Mouse (Mus musculus) ovary, postnatal 36 days (tissue): ENCODE measurements around the gene Ulk4.

ENCODE experiments used
- DNase-seq: peaks from one replicate; pipeline ENCODE4 v3.0.0; 2022; ENCODE audit warnings: low spot score, mixed read lengths

Ulk4 gene

DNA sequence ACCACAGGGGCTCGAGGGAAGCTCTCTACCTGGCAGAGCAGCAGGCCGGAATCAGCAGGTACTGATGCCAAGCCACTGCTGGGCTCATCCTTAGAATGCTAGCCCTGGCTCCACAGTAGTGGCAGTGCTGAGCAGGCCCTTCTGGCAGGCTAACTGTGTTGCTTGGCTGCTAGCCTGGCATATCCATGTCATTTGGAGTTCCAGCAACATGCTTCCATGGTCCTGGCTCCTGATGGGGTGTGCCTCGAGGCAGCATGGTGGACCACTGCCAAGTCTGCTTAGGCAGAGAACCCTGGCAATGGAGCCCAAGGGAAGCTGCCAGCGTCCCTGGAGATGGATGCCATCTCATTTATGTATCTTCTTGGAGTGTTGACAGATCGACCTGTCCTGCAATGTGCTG, 169.4 kb downstream of the Ulk4 start:
- no peak for DNase-seq

GRCm38 (mm10) chr9:121107101-121107500, 169.9 kb downstream of the Ulk4 start:
- DNase-seq: no peak

DNA sequence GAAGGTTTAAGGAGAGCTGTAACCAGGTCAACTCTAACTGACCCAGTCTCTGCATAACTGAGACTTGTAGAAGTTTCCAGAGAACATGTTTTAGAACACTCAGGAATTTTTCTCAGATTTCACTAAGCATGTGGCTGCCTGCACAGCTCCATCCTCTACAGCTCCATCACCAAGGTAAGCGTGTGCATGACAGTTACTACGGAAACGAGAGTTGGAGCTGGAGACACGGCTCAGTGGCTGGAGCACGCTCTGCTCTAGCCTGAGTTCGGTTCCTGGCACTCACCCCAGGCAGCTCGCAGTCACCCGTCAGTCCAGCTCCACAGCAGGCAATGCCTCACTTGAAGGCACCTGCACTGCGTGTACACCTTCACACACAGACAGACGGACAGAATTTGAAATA, 175.5 kb downstream of the Ulk4 start:
- DNase-seq: no peak

- DNase-seq: no peak
These were observed 177.5 kb downstream of the Ulk4 start for GRCm38 (mm10) chr9:121099453-121099852.

- DNase-seq: no peak
These were observed 183.2 kb downstream of the Ulk4 start for GRCm38 (mm10) chr9:121093760-121094159.

DNA sequence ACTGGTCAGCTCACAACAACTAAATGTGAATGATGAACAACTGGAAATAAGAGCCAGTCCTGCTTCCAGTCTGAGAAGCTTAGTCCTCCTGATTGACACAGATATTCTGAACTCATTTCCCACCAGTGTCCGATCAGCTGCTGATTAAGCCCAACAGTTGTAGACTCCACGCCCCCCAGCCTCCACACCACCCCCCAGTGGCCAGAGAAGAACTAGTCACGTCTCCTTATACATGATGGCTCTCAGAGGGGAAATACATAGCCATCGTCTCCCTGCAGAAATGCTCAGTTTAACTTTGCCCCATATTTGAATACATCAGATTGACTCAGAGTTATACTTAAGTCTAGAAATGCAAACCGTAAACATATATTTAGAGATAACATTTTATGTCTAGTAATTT, 184.4 kb downstream of the Ulk4 start:
- no peak for DNase-seq

- no peak for DNase-seq
These were observed 185.8 kb downstream of the Ulk4 start for GRCm38 (mm10) chr9:121091016-121091735.

- DNase-seq: no peak
These were observed 189.3 kb downstream of the Ulk4 start for GRCm38 (mm10) chr9:121087661-121088060.

DNA sequence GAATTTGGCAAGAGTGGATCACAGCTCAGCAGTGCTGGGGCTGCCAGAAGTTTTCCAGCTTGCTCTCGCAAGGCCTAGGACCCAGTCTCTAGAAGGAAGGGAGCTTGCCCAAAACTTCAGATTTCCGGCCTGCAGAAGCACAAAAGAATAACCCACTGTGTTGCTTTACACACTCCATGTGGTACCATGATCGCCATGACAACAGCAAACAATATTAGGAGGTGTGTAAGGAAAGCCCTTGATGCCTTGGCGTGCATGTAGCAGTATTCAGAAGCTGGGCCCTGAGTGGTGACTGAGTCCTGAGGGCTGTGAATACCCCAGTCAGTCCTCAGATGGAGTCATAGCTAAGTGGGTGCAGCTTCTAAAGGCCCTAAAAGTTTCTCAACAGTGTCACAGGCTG, 192.8 kb downstream of the Ulk4 start:
- DNase-seq: no peak

DNA sequence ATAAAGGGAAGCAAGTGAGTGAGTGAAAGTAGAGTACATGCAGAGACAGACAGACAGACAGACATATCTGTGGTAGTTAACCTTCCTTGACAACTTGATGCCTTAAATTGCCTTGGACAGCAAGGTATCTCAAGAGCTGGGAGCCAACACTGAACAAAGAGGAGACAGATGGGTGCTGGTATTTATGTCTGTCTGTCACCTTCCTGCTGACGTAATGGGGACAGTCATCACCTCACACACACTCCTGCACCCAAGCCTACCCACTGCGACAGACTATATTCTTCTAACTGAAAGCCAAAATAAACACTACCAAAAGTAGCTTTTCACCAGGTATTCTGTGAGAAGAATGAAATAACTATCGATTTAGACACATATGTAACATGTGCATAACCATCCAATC, 196.2 kb downstream of the Ulk4 start:
- no peak for DNase-seq

GRCm38 (mm10) chr9:121080413-121080812, 196.6 kb downstream of the Ulk4 start:
- DNase-seq: no peak

GRCm38 (mm10) chr9:121079388-121080088, 197.5 kb downstream of the Ulk4 start:
- DNase-seq: no peak

DNA sequence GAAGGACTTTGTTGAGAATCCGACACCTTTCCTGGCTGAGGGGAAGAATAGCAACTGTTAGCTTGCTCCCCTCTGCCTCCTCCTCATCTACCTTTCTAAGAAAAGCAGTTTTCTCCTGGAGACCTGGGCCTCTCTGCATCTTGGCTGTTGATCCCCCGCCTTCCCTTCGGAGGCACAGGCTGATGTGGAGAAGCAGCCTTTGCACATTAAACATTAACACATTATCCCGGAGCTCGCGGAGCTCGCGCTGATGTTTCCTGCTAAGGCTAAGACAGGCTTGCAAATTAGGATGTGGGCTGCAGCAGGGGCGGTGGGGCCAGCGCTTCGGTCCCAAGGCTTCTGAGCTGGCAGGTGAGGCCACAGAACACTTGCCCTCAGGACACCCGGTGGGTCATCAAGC, 200.7 kb downstream of the Ulk4 start:
- DNase-seq: no peak

- DNase-seq: no peak
These were observed 201.8 kb downstream of the Ulk4 start for GRCm38 (mm10) chr9:121075246-121075645.

DNA sequence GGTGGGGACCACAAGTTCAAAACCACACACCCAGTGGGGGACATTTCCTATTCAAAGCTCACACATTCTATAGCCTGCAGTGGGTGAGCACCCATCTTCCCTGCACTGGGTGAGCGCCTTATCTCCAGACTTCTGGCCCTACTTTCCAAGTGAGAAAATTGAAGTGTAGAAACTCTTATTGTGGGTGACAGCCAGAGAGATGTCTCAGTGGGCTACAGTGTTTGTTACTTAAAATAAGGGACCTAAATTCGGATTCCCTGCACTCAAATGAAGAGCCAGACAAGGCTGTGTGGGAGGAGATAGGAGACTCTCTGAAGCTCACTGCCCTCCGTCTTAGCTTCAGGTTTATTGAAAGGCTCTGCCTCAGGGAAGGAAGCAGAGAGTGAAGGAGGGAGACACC, 202.3 kb downstream of the Ulk4 start:
- no peak for DNase-seq

GRCm38 (mm10) chr9:121072127-121072757, 204.8 kb downstream of the Ulk4 start:
- DNase-seq: no peak

- DNase-seq: no peak
These were observed 205.4 kb downstream of the Ulk4 start for GRCm38 (mm10) chr9:121071461-121072126.

- no peak for DNase-seq
These were observed 205.9 kb downstream of the Ulk4 start for GRCm38 (mm10) chr9:121071050-121071449.

DNA sequence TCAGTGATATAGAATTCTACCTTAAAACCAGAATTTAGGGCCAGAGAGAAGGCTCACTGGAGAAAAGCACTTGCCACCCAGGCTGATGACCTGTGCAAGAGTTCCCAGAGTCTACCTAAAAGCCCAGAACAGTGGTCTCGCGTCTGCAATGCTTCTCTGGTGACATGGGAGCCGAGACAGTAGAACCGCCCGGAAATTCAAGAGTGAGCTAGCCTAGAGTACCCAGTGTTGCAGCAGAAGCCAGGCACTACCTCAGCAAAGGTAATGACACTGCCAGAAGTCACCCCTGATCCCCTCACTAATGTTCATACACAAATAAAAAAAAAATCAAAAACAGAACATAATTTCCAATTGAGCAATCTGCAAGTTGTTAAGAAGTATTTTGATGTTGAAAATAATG, 208.9 kb downstream of the Ulk4 start:
- no peak for DNase-seq

DNA sequence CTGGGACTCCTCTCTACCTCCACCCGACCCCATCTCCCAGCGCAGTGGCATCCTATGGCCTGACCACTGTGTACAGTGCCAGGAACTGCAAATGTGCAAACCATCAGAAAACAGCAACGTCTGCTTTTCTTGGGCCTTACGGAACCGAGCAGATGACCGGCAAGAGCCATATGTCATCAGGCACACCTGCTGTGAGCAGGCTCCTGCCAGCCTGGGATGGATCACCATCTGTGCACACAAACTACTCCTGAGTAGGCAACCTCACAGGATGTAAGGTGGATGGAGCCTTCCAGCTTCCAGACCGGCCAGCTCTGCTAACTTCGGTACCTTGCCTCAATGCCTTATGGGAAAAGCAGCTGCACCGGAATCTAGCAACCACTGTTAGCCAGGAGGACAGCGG, 210.0 kb downstream of the Ulk4 start:
- no peak for DNase-seq

- DNase-seq: no peak
These were observed 211.5 kb downstream of the Ulk4 start for GRCm38 (mm10) chr9:121065383-121065978.

DNA sequence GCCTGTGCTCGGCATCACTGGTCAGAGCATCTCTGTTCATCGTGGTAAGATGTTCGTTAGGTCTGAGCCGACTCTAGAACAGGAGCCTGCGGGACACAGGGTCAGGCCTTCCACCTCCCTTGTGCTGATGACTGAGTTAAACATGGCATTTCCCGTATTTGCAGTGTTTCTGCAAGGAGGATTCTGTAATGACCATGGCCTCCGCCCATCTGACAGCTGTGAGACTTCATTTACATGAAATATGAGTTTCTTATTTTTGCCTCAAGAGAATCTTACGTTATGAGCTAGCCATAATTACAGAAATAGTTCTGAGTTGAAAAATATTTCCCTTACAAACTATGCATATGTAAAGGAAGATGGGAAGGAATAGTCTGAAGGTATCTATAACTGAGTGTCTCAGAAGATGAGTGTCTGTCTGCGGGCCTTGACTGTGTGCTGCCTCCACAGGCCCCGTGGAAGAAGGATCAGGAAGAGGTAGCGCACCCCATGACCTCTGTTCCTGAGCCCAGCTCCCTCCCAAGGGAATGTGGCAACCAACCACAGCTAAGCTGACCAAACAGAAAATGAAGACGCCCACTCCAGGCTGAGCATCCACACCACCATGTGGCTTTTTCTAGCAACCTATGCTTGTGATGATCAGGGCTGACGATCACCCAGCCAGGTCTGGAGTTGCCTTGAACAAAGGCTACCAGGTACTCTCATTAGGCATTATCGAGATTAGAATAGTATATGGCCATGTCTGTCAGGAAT, 212.2 kb downstream of the Ulk4 start:
- no peak for DNase-seq
